Mouse (Mus musculus): Measurements from ENCODE around the gene Gm20388. TPM values are rescaled to one million over a fixed set of nuclear protein-coding genes. Genes with fewer than 3 reads are reported as not detected.
A peak's percentile ranks its signal among the peaks of the same experiment; 100 is the strongest.

Gm20388 gene
- polyA plus RNA-seq, 1 experiment from 2014 or later = not detected

GRCm38 (mm10) chr8:120626461-120626860, 715.8 kb downstream of the Gm20388 start:
- no peak for TF ChIP-seq CTCF (IDR thresholded peaks at IDR 0.05; ENCODE audit: low read depth)
- Histone ChIP-seq H3K9ac (ENCODE audit: low read depth, low read length) (no peak overlapping the region), H3K36me3 (ENCODE audit: control insufficient read depth, insufficient read depth) (no peaks in the 10 kb centered on the region), H3K4me1 (replicated peaks; ENCODE audit: control insufficient read depth, insufficient read depth, low read length) (no peaks in the 10 kb centered on the region), H3K4me3 (ENCODE audit: low read depth, low read length) (no peak overlapping the region), H3K27ac (ENCODE audit: low read depth, low read length) (no peak overlapping the region), H3K9me3 (ENCODE audit: control insufficient read depth) (no peaks in the 10 kb centered on the region), H3K4me2 (replicated peaks; ENCODE audit: low read depth) (no peak overlapping the region), H3K27me3 (replicated peaks; ENCODE audit: control insufficient read depth, insufficient read depth, low read length) (no peaks in the 10 kb centered on the region)
- 66% methylated on average over 11 of the region's 11 CpGs for WGBS
- no peak for ATAC-seq

- Histone ChIP-seq H3K4me1 (replicated peaks; ENCODE audit: control insufficient read depth, insufficient read depth, low read length) (no peaks in the 10 kb centered on the region), H3K9ac (ENCODE audit: low read depth, low read length) (no peak overlapping the region), H3K9me3 (ENCODE audit: control insufficient read depth) (no peaks in the 10 kb centered on the region), H3K27me3 (replicated peaks; ENCODE audit: control insufficient read depth, insufficient read depth, low read length) (0 out of 2 replicates have a peak, but pooled peaks cover 5% of the 10 kb centered on the region), H3K4me2 (replicated peaks; ENCODE audit: low read depth) (no peak overlapping the region), H3K36me3 (ENCODE audit: control insufficient read depth, insufficient read depth) (no peaks in the 10 kb centered on the region), H3K27ac (ENCODE audit: low read depth, low read length) (no peak overlapping the region), H3K4me3 (ENCODE audit: low read depth, low read length) (no peak overlapping the region)
- no peak for TF ChIP-seq CTCF (IDR thresholded peaks at IDR 0.05; ENCODE audit: low read depth)
- ATAC-seq = no peak
- WGBS = 91% methylated on average over 5 of the region's 5 CpGs
These were observed 716.7 kb downstream of the Gm20388 start for GRCm38 (mm10) chr8:120627298-120627697.

- no peak for TF ChIP-seq CTCF (IDR thresholded peaks at IDR 0.05; ENCODE audit: low read depth)
- Histone ChIP-seq H3K4me3 (ENCODE audit: low read depth, low read length) (no peak overlapping the region), H3K27ac (ENCODE audit: low read depth, low read length) (no peak overlapping the region), H3K4me1 (replicated peaks; ENCODE audit: control insufficient read depth, insufficient read depth, low read length) (no peaks in the 10 kb centered on the region), H3K4me2 (replicated peaks; ENCODE audit: low read depth) (no peak overlapping the region), H3K27me3 (replicated peaks; ENCODE audit: control insufficient read depth, insufficient read depth, low read length) (0 out of 2 replicates have a peak, but pooled peaks cover 7% of the 10 kb centered on the region), H3K9me3 (ENCODE audit: control insufficient read depth) (no peaks in the 10 kb centered on the region), H3K9ac (ENCODE audit: low read depth, low read length) (no peak overlapping the region), H3K36me3 (ENCODE audit: control insufficient read depth, insufficient read depth) (no peaks in the 10 kb centered on the region)
- WGBS = 57% methylated on average over 5 of the region's 5 CpGs
- no peak for ATAC-seq
These were observed 719.4 kb downstream of the Gm20388 start for GRCm38 (mm10) chr8:120630031-120630430.

- TF ChIP-seq CTCF (IDR thresholded peaks at IDR 0.05; ENCODE audit: low read depth) = no peak
- no peaks in the 10 kb centered on the region for H3K36me3 ChIP-seq (ENCODE audit: control insufficient read depth, insufficient read depth)
- H3K4me2 ChIP-seq (replicated peaks; ENCODE audit: low read depth) = no peak overlapping the region
- H3K27me3 ChIP-seq (replicated peaks; ENCODE audit: control insufficient read depth, insufficient read depth, low read length) = 0 out of 2 replicates have a peak, but pooled peaks cover 7% of the 10 kb centered on the region
- no peak for ATAC-seq
- H3K9me3 ChIP-seq (ENCODE audit: control insufficient read depth) = no peaks in the 10 kb centered on the region
- WGBS = 53% methylated on average over 6 of the region's 6 CpGs
- H3K27ac ChIP-seq (ENCODE audit: low read depth, low read length) = no peak overlapping the region
- no peaks in the 10 kb centered on the region for H3K4me1 ChIP-seq (replicated peaks; ENCODE audit: control insufficient read depth, insufficient read depth, low read length)
- H3K9ac ChIP-seq (ENCODE audit: low read depth, low read length) = no peak overlapping the region
- H3K4me3 ChIP-seq (ENCODE audit: low read depth, low read length) = no peak overlapping the region
These were observed 720.2 kb downstream of the Gm20388 start for GRCm38 (mm10) chr8:120630848-120631247.

GRCm38 (mm10) chr8:120631441-120632375, 721.1 kb downstream of the Gm20388 start:
- Histone ChIP-seq H3K36me3 (ENCODE audit: control insufficient read depth, insufficient read depth) (no peaks in the 10 kb centered on the region), H3K4me2 (replicated peaks; ENCODE audit: low read depth) (no peak overlapping the region), H3K9ac (ENCODE audit: low read depth, low read length) (no peak overlapping the region), H3K27me3 (replicated peaks; ENCODE audit: control insufficient read depth, insufficient read depth, low read length) (0 out of 2 replicates have a peak, but pooled peaks cover 7% of the 10 kb centered on the region), H3K4me1 (replicated peaks; ENCODE audit: control insufficient read depth, insufficient read depth, low read length) (no peaks in the 10 kb centered on the region), H3K4me3 (ENCODE audit: low read depth, low read length) (no peak overlapping the region), H3K9me3 (ENCODE audit: control insufficient read depth) (no peaks in the 10 kb centered on the region), H3K27ac (ENCODE audit: low read depth, low read length) (no peak overlapping the region)
- ATAC-seq = no peak
- WGBS = 78% methylated on average over 21 of the region's 21 CpGs
- no peak for TF ChIP-seq CTCF (IDR thresholded peaks at IDR 0.05; ENCODE audit: low read depth)

- Histone ChIP-seq H3K36me3 (ENCODE audit: control insufficient read depth, insufficient read depth) (no peaks in the 10 kb centered on the region), H3K9ac (ENCODE audit: low read depth, low read length) (no peak overlapping the region), H3K4me2 (replicated peaks; ENCODE audit: low read depth) (peak overlapping the region; percentile 99), H3K4me3 (ENCODE audit: low read depth, low read length) (no peak overlapping the region), H3K9me3 (ENCODE audit: control insufficient read depth) (no peaks in the 10 kb centered on the region), H3K27ac (ENCODE audit: low read depth, low read length) (no peak overlapping the region), H3K4me1 (replicated peaks; ENCODE audit: control insufficient read depth, insufficient read depth, low read length) (no peaks in the 10 kb centered on the region), H3K27me3 (replicated peaks; ENCODE audit: control insufficient read depth, insufficient read depth, low read length) (0 out of 2 replicates have a peak, but pooled peaks cover 7% of the 10 kb centered on the region)
- TF ChIP-seq CTCF (IDR thresholded peaks at IDR 0.05; ENCODE audit: low read depth) = no peak
- 49% methylated on average over 17 of the region's 17 CpGs for whole genome bisulfite sequencing
- no peak for ATAC-seq
These were observed 722.5 kb downstream of the Gm20388 start for GRCm38 (mm10) chr8:120632969-120633664.
